Mouse (Mus musculus): Measurements from ENCODE around the gene Hsd17b10. TPM values are rescaled to one million over a fixed set of nuclear protein-coding genes. Genes with fewer than 3 reads are reported as not detected.

The Hsd17b10 gene
- 231 and 241 TPM in 2 replicates for polyA plus RNA-seq (2014; fragmentation: Nextera tagmentation; extraction: Ambion mirVana)

GRCm38 (mm10) chrX:152001737-152002710 is at the start of gene Hsd17b10:
Gene Hsd17b10, plus strand, starts transcription at chrX:152001845.
- H3K27ac ChIP-seq (ENCODE audit: low read depth, low read length) = no peak within 1 kb of the TSS
- peaks cover 2% of the 10 kb centered on the region; the same call in 1 of the 2 replicates for H3K36me3 ChIP-seq (ENCODE audit: control insufficient read depth, insufficient read depth, low read length)
- peak within 1 kb of the TSS; percentile 62 for H3K4me2 ChIP-seq (replicated peaks; ENCODE audit: low read depth, low read length)
- WGBS = 32% methylated on average over 39 of the region's 41 CpGs
- H3K4me3 ChIP-seq (ENCODE audit: low read length) = peak within 1 kb of the TSS; percentile 48
- ATAC-seq (ENCODE audit: low FRiP score, low TSS enrichment) = peak; percentile 99
- peak within 1 kb of the TSS; percentile 63 for H3K9ac ChIP-seq (ENCODE audit: low read depth, low read length)
- peaks cover 5% of the 10 kb centered on the region; the same call in 1 of the 2 replicates for H3K27me3 ChIP-seq (ENCODE audit: control insufficient read depth, insufficient read depth, low read length)
- H3K4me1 ChIP-seq (ENCODE audit: control insufficient read depth, insufficient read depth, low read length) = no peaks in the 10 kb centered on the region
- no peaks in the 10 kb centered on the region for H3K9me3 ChIP-seq (ENCODE audit: control insufficient read depth, low read length)

- no peak overlapping the region for H3K4me2 ChIP-seq (replicated peaks; ENCODE audit: low read depth, low read length)
- no peak overlapping the region for H3K9ac ChIP-seq (ENCODE audit: low read depth, low read length)
- H3K36me3 ChIP-seq (ENCODE audit: control insufficient read depth, insufficient read depth, low read length) = no peaks in the 10 kb centered on the region
- WGBS = 77% methylated on average over 4 of the region's 4 CpGs
- H3K4me3 ChIP-seq (ENCODE audit: low read length) = no peak overlapping the region
- H3K27me3 ChIP-seq (ENCODE audit: control insufficient read depth, insufficient read depth, low read length) = peaks cover 5% of the 10 kb centered on the region; the same call in 1 of the 2 replicates
- ATAC-seq (ENCODE audit: low FRiP score, low TSS enrichment) = no peak
- no peaks in the 10 kb centered on the region for H3K9me3 ChIP-seq (ENCODE audit: control insufficient read depth, low read length)
- H3K4me1 ChIP-seq (ENCODE audit: control insufficient read depth, insufficient read depth, low read length) = no peaks in the 10 kb centered on the region
- H3K27ac ChIP-seq (ENCODE audit: low read depth, low read length) = no peak overlapping the region
These were observed 2.5 kb upstream of the Hsd17b10 start for GRCm38 (mm10) chrX:151999006-151999710.

GRCm38 (mm10) chrX:152001182-152001684 is 412 bp upstream of the Hsd17b10 start:
- 0 out of 2 replicates have a peak, but pooled peaks have one; percentile 29 for ATAC-seq (ENCODE audit: low FRiP score, low TSS enrichment)
- no peak overlapping the region for H3K27ac ChIP-seq (ENCODE audit: low read depth, low read length)
- peaks cover 5% of the 10 kb centered on the region; the same call in 1 of the 2 replicates for H3K27me3 ChIP-seq (ENCODE audit: control insufficient read depth, insufficient read depth, low read length)

DNA sequence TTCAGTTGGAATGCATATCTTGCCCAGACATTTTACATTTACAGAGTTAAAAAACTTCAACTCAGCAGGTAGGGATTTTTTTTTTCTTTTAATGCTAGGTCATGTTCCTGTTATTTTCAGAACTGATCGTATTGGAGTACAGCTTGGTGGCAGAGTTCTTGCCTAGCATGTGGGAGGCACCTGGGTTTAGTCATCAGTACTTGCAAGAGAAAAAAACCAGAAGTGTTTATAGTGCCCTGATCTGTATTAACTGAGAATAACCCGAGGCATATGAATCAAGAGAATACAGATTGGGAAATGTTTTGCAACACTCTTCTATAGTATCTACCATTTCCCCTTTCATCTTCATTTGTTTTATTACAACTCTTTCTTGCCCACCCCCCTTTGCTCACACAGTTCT is 1.2 kb downstream of the Hsd17b10 start:
- peaks cover 2% of the 10 kb centered on the region; the same call in 1 of the 2 replicates for H3K36me3 ChIP-seq (ENCODE audit: control insufficient read depth, insufficient read depth, low read length)
- H3K9ac ChIP-seq (ENCODE audit: low read depth, low read length) = no peak overlapping the region
- H3K9me3 ChIP-seq (ENCODE audit: control insufficient read depth, low read length) = no peaks in the 10 kb centered on the region
- H3K4me2 ChIP-seq (replicated peaks; ENCODE audit: low read depth, low read length) = peak overlapping the region; percentile 62; the same call in 1 of the 2 replicates
- peaks cover 8% of the 10 kb centered on the region; the same call in 1 of the 2 replicates for H3K27me3 ChIP-seq (ENCODE audit: control insufficient read depth, insufficient read depth, low read length)
- no peak for ATAC-seq (ENCODE audit: low FRiP score, low TSS enrichment)
- no peak overlapping the region for H3K4me3 ChIP-seq (ENCODE audit: low read length)
- no peak overlapping the region for H3K27ac ChIP-seq (ENCODE audit: low read depth, low read length)
- 79% methylated on average over 2 of the region's 2 CpGs for WGBS
- H3K4me1 ChIP-seq (ENCODE audit: control insufficient read depth, insufficient read depth, low read length) = no peaks in the 10 kb centered on the region

More at GRCm38 (mm10) chrX:152001182-152001684, 412 bp upstream of the Hsd17b10 start:
- H3K36me3 ChIP-seq (ENCODE audit: control insufficient read depth, insufficient read depth, low read length) = peaks cover 2% of the 10 kb centered on the region; the same call in 1 of the 2 replicates
- no peaks in the 10 kb centered on the region for H3K9me3 ChIP-seq (ENCODE audit: control insufficient read depth, low read length)
- H3K4me2 ChIP-seq (replicated peaks; ENCODE audit: low read depth, low read length) = peak overlapping the region; percentile 62; the same call in 1 of the 2 replicates
- H3K4me3 ChIP-seq (ENCODE audit: low read length) = peak overlapping the region; percentile 48
- H3K4me1 ChIP-seq (ENCODE audit: control insufficient read depth, insufficient read depth, low read length) = no peaks in the 10 kb centered on the region
- WGBS = 44% methylated on average over 9 of the region's 9 CpGs
- no peak overlapping the region for H3K9ac ChIP-seq (ENCODE audit: low read depth, low read length)

GRCm38 (mm10) chrX:152007863-152008262 is 6.2 kb downstream of the Hsd17b10 start:
- Histone ChIP-seq H3K4me2 (replicated peaks; ENCODE audit: low read depth, low read length) (no peak overlapping the region), H3K27me3 (ENCODE audit: control insufficient read depth, insufficient read depth, low read length) (peaks cover 8% of the 10 kb centered on the region; the same call in 1 of the 2 replicates), H3K4me3 (ENCODE audit: low read length) (no peak overlapping the region), H3K9me3 (ENCODE audit: control insufficient read depth, low read length) (no peaks in the 10 kb centered on the region), H3K4me1 (ENCODE audit: control insufficient read depth, insufficient read depth, low read length) (no peaks in the 10 kb centered on the region), H3K9ac (ENCODE audit: low read depth, low read length) (no peak overlapping the region), H3K27ac (ENCODE audit: low read depth, low read length) (no peak overlapping the region), H3K36me3 (ENCODE audit: control insufficient read depth, insufficient read depth, low read length) (peaks cover 2% of the 10 kb centered on the region; the same call in 1 of the 2 replicates)
- no peak for ATAC-seq (ENCODE audit: low FRiP score, low TSS enrichment)
- 81% methylated on average over 1 of the region's 1 CpGs for whole genome bisulfite sequencing

GRCm38 (mm10) chrX:152015752-152016150 is 14.1 kb downstream of the Hsd17b10 start:
- Histone ChIP-seq H3K4me2 (replicated peaks; ENCODE audit: low read depth, low read length) (peak overlapping the region; percentile 45), H3K36me3 (ENCODE audit: control insufficient read depth, insufficient read depth, low read length) (no peaks in the 10 kb centered on the region), H3K4me3 (ENCODE audit: low read length) (peak overlapping the region; percentile 54), H3K27me3 (ENCODE audit: control insufficient read depth, insufficient read depth, low read length) (no peaks in the 10 kb centered on the region), H3K4me1 (ENCODE audit: control insufficient read depth, insufficient read depth, low read length) (no peaks in the 10 kb centered on the region), H3K9ac (ENCODE audit: low read depth, low read length) (peak overlapping the region; percentile 66), H3K27ac (ENCODE audit: low read depth, low read length) (peak overlapping the region; percentile 86), H3K9me3 (ENCODE audit: control insufficient read depth, low read length) (no peaks in the 10 kb centered on the region)
- 26% methylated on average over 11 of the region's 11 CpGs for WGBS
- peak; percentile 62; the same call in 1 of the 2 replicates for ATAC-seq (ENCODE audit: low FRiP score, low TSS enrichment)

- H3K27me3 ChIP-seq (ENCODE audit: control insufficient read depth, insufficient read depth, low read length) = no peaks in the 10 kb centered on the region
- WGBS = 29% methylated on average over 64 of the region's 64 CpGs
These were observed 14.8 kb downstream of the Hsd17b10 start, which contains the start of the genes Ribc1 and Smc1a for GRCm38 (mm10) chrX:152016151-152017145. Gene Ribc1, minus strand, starts transcription at chrX:152016295. Gene Smc1a, plus strand, starts transcription at chrX:152016428.

More at GRCm38 (mm10) chrX:152016151-152017145, 14.8 kb downstream of the Hsd17b10 start, which contains the start of the genes Ribc1 and Smc1a:
- ATAC-seq (ENCODE audit: low FRiP score, low TSS enrichment) = peak; percentile 98
- Histone ChIP-seq H3K27ac (ENCODE audit: low read depth, low read length) (peak within 1 kb of the TSS; percentile 86), H3K4me3 (ENCODE audit: low read length) (peak within 1 kb of the TSS; percentile 54), H3K4me1 (ENCODE audit: control insufficient read depth, insufficient read depth, low read length) (no peaks in the 10 kb centered on the region), H3K9ac (ENCODE audit: low read depth, low read length) (peak within 1 kb of the TSS; percentile 66), H3K36me3 (ENCODE audit: control insufficient read depth, insufficient read depth, low read length) (no peaks in the 10 kb centered on the region), H3K9me3 (ENCODE audit: control insufficient read depth, low read length) (no peaks in the 10 kb centered on the region), H3K4me2 (replicated peaks; ENCODE audit: low read depth, low read length) (peak within 1 kb of the TSS; percentile 52)
